Mouse (Mus musculus) 416B (cell line): Measurements from ENCODE around the gene Nipa1.

Experiments used
- DNase-seq: peaks from one replicate; pipeline ENCODE4 v3.0.0; 2011; ENCODE audit warnings: low read depth

Gene Nipa1

DNA sequence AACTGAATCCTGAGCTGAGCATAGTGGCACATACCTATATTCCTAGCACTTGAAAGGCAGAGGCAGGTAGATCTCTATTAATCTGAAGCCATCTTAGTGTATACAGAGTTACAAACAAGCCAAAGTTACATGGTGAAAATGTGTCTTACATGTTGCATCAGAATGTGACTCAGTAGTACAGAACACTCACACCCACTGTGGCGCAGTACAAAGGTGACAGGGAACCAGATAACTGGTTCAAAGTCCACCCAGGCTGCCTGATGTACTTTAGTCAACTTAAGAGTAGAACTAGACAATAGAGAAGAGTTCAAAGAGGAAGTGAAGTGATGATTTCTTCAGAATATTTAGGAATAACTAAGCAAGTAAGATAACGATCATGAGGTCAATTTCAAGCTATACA, 84.7 kb downstream of the Nipa1 start:
- DNase-seq = no peak

DNA sequence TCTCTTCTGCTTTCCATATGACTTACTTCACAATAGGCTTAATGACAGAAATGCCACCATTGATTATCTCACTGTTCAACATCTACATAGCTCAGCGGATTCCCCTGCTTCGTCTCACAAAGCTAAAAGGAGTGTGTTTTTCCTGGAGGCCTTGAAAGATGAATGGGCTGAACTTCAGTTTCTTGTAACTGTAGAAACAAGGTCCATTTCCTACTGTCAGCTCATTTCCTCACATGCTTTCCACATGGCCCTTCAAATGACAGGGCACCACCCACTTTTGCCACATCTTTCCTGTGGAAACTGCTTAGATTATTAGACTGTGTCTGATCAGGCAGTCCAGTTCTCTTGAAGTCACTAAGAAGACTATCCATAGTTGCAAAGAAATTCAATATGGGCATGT, 91.1 kb downstream of the Nipa1 start:
- DNase-seq = peak; percentile 52
